Mouse (Mus musculus) embryo, embryonic 11.5 days (tissue): ENCODE results near the gene Scel.
"Not testable (repeated sequence)": the region's sequence is repeated elsewhere in the genome, so short reads cannot be mapped to it uniquely, and the experiment has no call there.

Experiments used
- DNase-seq: peaks from one replicate; pipeline ENCODE4 v3.0.0-alpha.2; 2012; ENCODE audit warnings: low read depth, low spot score

Gene Scel

GRCm38 (mm10) chr14:103512802-103513472 is at the start of gene Scel:
Gene Scel, plus strand, starts transcription at chr14:103513342.
- no peak for DNase-seq

- no peak for DNase-seq
Observed at GRCm38 (mm10) chr14:103468691-103469463, 44.3 kb upstream of the Scel start.

- DNase-seq = peak; percentile 67
Observed at GRCm38 (mm10) chr14:103469464-103470015, 43.6 kb upstream of the Scel start.

GRCm38 (mm10) chr14:103471074-103471778 is 41.9 kb upstream of the Scel start:
- DNase-seq = no peak

GRCm38 (mm10) chr14:103471806-103472553 is 41.2 kb upstream of the Scel start:
- DNase-seq = no peak

GRCm38 (mm10) chr14:103472554-103472905 is 40.6 kb upstream of the Scel start:
- no peak for DNase-seq

- DNase-seq = no peak
Observed at GRCm38 (mm10) chr14:103475312-103475711, 37.8 kb upstream of the Scel start.

- not testable (repeated sequence) for DNase-seq
Observed at GRCm38 (mm10) chr14:103476232-103476631, 36.9 kb upstream of the Scel start.

GRCm38 (mm10) chr14:103477281-103477680 is 35.9 kb upstream of the Scel start:
- no peak for DNase-seq

- no peak for DNase-seq
Observed at GRCm38 (mm10) chr14:103477959-103478358, 35.2 kb upstream of the Scel start.

GRCm38 (mm10) chr14:103479446-103479845 is 33.7 kb upstream of the Scel start:
- no peak for DNase-seq

- DNase-seq = no peak
Observed at GRCm38 (mm10) chr14:103481514-103481913, 31.6 kb upstream of the Scel start.

- no peak for DNase-seq
Observed at GRCm38 (mm10) chr14:103485671-103486070, 27.5 kb upstream of the Scel start.

- DNase-seq = no peak
Observed at GRCm38 (mm10) chr14:103486974-103487373, 26.2 kb upstream of the Scel start.

GRCm38 (mm10) chr14:103488659-103489058 is 24.5 kb upstream of the Scel start:
- DNase-seq = no peak

- DNase-seq = no peak
Observed at GRCm38 (mm10) chr14:103498199-103498598, 14.9 kb upstream of the Scel start.

GRCm38 (mm10) chr14:103498613-103499012 is 14.5 kb upstream of the Scel start:
- no peak for DNase-seq

- DNase-seq = no peak
Observed at GRCm38 (mm10) chr14:103499060-103499459, 14.1 kb upstream of the Scel start.

GRCm38 (mm10) chr14:103500309-103500708 is 12.8 kb upstream of the Scel start:
- DNase-seq = no peak

GRCm38 (mm10) chr14:103500941-103501340 is 12.2 kb upstream of the Scel start:
- no peak for DNase-seq

GRCm38 (mm10) chr14:103504514-103504913 is 8.6 kb upstream of the Scel start:
- DNase-seq = no peak
